Mouse (Mus musculus) thymus, adult 2 months (tissue): ENCODE data around the gene Echdc3.

Experiments
- CTCF ChIP-seq: fragments of 200-500 bp; IDR thresholded peaks from 2 replicates; pipeline ENCODE4 v1.5.1; 2012; ENCODE audit warnings: mild to moderate bottlenecking, control low read depth, low read length, moderate library complexity, borderline replicate concordance; ENCODE audit not compliant: control insufficient read depth, poor library complexity, insufficient read depth; ENCODE audit errors: extremely low read depth
- POLR2A ChIP-seq: fragments of 200-500 bp; IDR thresholded peaks from 2 replicates; pipeline ENCODE4 v1.6.1; 2012; ENCODE audit warnings: mild to moderate bottlenecking, low read length, control low read depth, moderate library complexity; ENCODE audit not compliant: control insufficient read depth, poor library complexity, insufficient read depth; ENCODE audit errors: extremely low read depth

DNA sequence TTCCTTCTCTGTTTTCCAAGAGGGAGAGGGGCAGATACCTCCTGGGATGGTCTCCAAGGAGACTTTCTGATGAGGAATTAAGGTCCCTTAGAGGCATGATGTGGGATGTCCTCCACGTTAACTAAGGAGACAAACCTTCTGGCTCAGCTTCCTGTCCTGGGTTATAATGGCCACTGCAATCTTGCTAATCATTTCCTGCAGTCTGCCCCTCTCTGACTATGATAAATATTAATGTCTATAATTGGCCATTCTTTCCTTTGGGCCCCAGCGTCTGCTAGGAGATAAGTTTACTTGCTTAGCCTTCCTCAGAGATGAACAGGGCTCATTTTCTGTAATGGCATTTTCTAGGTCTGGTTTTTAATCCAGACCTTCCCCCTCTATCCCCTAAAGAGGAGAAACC lies 53.1 kb downstream of the Echdc3 start:
- TF ChIP-seq CTCF: no peak
- TF ChIP-seq POLR2A: no peak
